Mouse (Mus musculus) left cerebral cortex, adult 9 months (tissue): ENCODE results near the gene Cd38.

Source experiments
- DNase-seq, 2 experiments: peaks; one replicate each; pipeline ENCODE4 v3.0.0; 2022; ENCODE audit warnings: low spot score in 2 of 2

Gene Cd38

DNA sequence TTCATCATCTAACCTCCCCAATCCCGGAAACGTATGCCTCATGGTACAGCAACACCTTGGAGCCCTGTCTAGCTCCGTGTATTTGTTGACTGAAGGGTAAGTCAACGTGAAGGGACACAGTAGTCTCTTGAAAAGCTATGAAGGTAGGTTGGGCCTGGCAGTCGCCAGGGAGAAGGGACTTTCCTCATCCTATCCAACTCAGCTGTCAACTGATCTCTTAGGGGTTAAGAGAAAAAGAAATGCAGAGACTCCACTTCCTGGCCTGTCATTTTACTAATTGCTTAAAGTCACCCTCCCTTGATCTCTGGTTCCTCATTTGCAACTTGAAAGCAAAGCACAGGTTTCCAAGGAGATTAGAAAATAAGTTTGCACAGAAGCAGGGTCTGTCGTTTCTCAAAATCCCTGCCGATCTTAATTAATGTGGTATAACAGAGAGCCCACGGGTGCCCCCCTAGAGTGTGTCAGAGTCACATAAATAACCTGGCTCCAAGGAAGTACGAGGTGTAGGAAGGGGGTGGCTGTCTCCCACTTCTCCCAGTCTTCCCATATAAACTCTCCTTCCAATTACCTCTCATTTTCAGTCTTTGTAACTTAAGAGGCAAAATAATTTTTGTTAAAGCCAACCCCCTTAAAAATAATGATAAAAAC, 79.1 kb downstream of the Cd38 start:
- DNase-seq = no peak

DNA sequence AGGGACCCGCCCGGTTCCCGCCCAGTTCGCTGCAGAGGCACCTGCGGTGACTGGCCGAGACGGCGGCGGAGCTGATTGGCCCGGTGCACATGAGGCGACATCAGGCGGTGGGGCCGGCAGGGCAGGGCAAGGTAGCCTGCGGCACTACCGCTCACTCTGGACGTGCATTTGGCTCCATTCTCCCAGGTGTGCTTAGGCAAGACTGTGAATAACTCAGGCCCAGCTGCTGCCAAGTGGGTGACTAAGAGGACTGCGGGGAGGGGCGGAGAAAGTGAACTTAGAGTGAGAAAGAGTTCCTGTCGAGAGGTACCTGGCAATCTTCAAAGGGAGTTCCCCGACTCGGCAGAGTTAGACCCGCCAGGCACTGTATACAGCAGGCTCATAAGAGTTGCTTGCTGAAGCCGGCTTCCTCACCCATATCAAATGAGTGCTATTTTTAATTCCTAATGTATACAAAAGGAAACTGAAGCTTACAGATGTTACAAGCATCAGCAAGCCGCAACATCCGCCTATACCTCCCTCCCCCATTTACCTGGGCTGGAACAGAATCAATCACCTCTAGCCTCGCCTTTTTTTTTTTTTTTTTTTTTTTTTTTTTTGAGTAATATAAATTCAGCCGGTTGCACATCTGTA, 79.9 kb downstream of the Cd38 start:
- DNase-seq = peak in 1 of 2 experiments; percentile 23

DNA sequence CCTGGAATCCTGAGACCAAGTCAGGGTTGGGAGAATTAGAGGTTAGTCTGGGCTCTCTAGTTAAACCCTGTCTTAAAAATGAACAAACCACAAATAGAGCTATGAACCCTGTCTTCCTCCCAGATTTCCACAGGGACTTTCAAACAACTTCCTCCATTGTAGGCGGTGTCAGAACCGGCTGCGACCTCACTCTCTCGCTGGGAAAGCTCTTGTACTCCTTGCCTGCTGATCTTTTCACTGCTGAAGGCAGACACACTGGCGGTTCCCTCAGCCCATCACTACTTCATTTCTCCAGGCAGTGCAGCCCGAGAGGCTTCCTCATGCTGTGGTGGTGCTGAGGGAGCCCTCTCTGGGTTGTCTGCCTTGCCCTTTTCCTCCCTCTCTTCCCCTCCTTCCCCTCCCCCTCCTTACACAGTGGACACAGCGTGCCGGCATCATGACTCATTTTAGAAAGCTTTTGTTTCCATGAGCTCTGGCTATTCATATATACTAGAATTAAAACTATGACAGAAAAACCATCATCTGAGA, 80.5 kb downstream of the Cd38 start:
- DNase-seq = no peak

DNA sequence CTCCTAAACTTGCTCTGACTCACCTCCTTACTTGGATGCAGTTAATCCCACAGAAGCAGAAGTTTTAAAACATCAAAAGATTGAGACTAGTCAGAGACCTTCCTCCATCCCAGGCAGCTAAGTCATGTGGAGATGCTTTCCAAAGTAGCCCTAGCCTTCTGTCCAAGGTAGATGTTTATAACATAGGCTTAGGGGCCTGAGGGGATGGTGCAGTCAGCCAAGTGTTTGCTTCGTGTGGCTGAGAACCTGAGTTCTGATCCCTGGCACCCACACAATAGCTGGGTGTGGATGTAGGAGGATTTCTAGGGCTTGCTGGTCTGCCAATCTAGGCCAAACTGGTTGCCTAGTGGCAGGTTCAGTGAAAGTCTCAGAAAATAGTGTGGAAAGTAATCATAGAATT, 84.9 kb downstream of the Cd38 start:
- no peak for DNase-seq

DNA sequence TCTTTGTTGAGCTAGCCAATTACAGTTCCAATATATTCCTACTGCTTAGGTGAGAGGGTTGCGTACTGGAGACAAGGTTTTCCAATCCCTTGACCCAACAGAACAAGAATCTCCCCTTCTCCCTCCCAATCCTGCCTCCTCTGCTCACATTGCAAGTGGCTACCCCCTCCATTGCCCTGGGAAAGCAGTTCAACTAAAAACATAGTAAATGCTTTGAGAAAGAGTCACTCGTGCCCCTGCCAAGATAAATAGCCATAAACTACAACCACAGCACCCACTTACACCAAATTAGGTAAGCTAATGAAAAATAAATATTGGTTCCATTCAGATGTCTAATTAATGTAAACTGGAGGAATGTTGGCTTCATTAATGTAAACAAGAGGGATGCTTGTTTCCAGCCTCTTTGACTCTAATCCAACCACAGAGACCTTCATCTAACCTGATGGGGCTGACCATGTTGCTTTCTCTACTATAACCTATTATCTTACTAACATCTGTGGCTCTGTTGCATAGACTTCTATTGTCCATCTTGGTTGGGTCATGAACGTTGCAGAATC, 91.6 kb downstream of the Cd38 start:
- DNase-seq = no peak

DNA sequence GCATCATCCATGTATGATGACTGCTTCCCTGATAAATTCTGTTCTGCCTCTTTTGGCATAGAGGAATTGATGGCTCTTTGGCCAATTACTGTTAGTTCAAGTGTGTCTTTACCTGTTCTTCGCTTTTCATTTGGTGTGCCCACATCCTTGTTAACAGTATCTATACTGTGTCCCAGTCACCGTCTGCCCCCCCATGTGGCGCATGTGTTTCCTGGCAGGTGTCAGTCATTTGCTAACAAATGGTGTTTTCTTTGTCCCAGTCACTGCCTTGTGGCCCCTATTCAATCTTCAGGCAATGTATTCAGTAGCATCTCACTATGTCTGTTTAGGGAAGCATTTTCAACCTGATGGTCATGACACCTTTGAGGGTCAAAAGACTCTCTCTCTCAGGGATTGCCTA, 92.7 kb downstream of the Cd38 start:
- no peak for DNase-seq
